12 mouse cellular contexts compared by ENCODE assay signal in the genomic region with DNA sequence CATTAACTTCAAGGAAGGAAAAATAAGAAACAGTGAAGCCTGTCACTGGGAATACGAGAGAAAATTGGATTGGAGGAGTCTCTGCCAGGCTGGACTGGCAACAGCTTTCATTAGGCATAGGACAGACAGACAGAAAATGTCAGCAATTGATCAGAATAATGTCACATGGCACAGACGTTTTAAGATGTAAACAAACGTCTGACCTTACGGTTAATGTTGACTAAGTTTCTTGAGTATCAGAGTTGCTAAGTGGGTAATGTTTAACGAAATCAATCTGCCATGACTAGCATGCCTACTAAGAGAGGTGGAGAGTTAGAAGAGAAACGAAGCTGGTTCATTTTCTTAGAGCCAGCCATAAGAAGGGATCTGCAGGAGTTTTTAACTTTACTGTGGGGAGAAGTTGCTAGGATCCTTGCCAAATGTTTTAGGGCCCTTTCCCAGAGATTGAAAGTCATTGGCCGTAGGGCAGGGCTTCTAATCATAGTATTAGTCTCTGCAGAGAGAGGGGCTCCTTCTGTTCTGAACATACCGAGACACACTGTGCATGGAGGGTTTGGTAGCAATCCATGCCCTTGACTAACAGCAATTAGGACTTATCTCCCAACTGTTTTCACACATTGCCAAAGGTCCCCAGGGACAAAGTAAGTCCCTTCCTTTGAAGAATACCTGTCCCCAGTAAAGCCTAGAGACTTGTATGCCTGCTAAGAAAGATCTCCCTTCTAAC. TPM values are rescaled to one million over a fixed set of nuclear protein-coding genes. Genes with fewer than 3 reads are reported as not detected.
A peak's percentile ranks its signal among the peaks of the same experiment; 100 is the strongest.
DNase-seq lines count a peak whose midpoint lies in the region; ATAC-seq and TF ChIP-seq lines count a peak whose summit lies in the region.
"Had no signal": no experiment of that assay in that cellular context is flagged by ENCODE, and none has a peak within 500 bp of the region (broad histone marks: within the 10 kb centered on the region; RNA-seq: fewer than 3 reads in every experiment).

No protein-coding gene starts in this region.

- H3K9ac ChIP-seq in liver, embryonic 11.5 days (ENCODE audit: low read depth, low read length) = no peak overlapping the region
- H3K9ac ChIP-seq in heart, embryonic 15.5 days = no peak overlapping the region
- H3K9ac ChIP-seq in kidney, embryonic 16.5 days (replicated peaks; ENCODE audit: low read length) = peak overlapping the region; percentile 32
- no peak overlapping the region for H3K9ac ChIP-seq in stomach, postnatal 0 days (ENCODE audit: low read length)

- no peak for ATAC-seq in liver, embryonic 11.5 days (replicated peaks; ENCODE audit: low FRiP score)
- no peak for ATAC-seq in heart, embryonic 15.5 days (replicated peaks; ENCODE audit: insufficient number of reproducible peaks, insufficient read depth, low FRiP score, low read depth)
- ATAC-seq in kidney, embryonic 16.5 days (ENCODE audit: low FRiP score, low TSS enrichment) = no peak
- ATAC-seq in stomach, postnatal 0 days (ENCODE audit: low FRiP score, low TSS enrichment) = no peak
- ATAC-seq: CD4-positive, CD25-positive, alpha-beta regulatory T cell, adult 4 months had no signal

- TF ChIP-seq EP300 in stomach, postnatal 0 days (optimal IDR thresholded peaks at IDR 0.05) = no peak

- H3K4me2 ChIP-seq in liver, embryonic 11.5 days = peak overlapping the region; percentile 6; the same call in 1 of the 2 replicates
- H3K4me2 ChIP-seq in heart, embryonic 15.5 days = peak overlapping the region; percentile 83
- peak overlapping the region; percentile 39 for H3K4me2 ChIP-seq in kidney, embryonic 16.5 days (replicated peaks; ENCODE audit: low read depth, low read length)
- H3K4me2 ChIP-seq in stomach, postnatal 0 days (replicated peaks; ENCODE audit: low read depth) = peak overlapping the region; percentile 17; the same call in 1 of the 2 replicates

- H3K4me3 ChIP-seq in liver, embryonic 11.5 days (ENCODE audit: low read depth, low read length) = no peak overlapping the region
- no peak overlapping the region for H3K4me3 ChIP-seq in heart, embryonic 15.5 days
- no peak overlapping the region for H3K4me3 ChIP-seq in kidney, embryonic 16.5 days (ENCODE audit: low read length)
- no peak overlapping the region for H3K4me3 ChIP-seq in stomach, postnatal 0 days (ENCODE audit: low read depth, low read length)
- no peak overlapping the region for H3K4me3 ChIP-seq in gastrocnemius, adult 2 months
- H3K4me3 ChIP-seq: erythroblast, embryonic 14.5 days had no signal

- whole genome bisulfite sequencing in liver, embryonic 11.5 days = 55% methylated on average over 8 of the region's 8 CpGs
- 48% methylated on average over 8 of the region's 8 CpGs for WGBS in heart, embryonic 15.5 days
- WGBS in kidney, embryonic 16.5 days = 37% methylated on average over 8 of the region's 8 CpGs
- 44% methylated on average over 8 of the region's 8 CpGs for WGBS in stomach, postnatal 0 days

- H3K9me3 ChIP-seq in liver, embryonic 11.5 days (ENCODE audit: control insufficient read depth, low read length) = no peaks in the 10 kb centered on the region
- no peaks in the 10 kb centered on the region for H3K9me3 ChIP-seq in heart, embryonic 15.5 days (replicated peaks)
- H3K9me3 ChIP-seq in kidney, embryonic 16.5 days (ENCODE audit: low read length) = no peaks in the 10 kb centered on the region
- no peaks in the 10 kb centered on the region for H3K9me3 ChIP-seq in stomach, postnatal 0 days (ENCODE audit: control insufficient read depth, low read length)

- H3K27me3 ChIP-seq in liver, embryonic 11.5 days (replicated peaks; ENCODE audit: control insufficient read depth, insufficient read depth, low read length) = no peaks in the 10 kb centered on the region
- H3K27me3 ChIP-seq in heart, embryonic 15.5 days = no peaks in the 10 kb centered on the region
- H3K27me3 ChIP-seq in kidney, embryonic 16.5 days (ENCODE audit: insufficient read depth, low read length) = no peaks in the 10 kb centered on the region
- no peaks in the 10 kb centered on the region for H3K27me3 ChIP-seq in stomach, postnatal 0 days (ENCODE audit: control insufficient read depth, insufficient read depth, low read length)

- intact Hi-C loops in gastrocnemius, adult 2 months (cut with DNase I) = no loop called here

- no peak for DNase-seq in liver, embryonic 11.5 days (ENCODE audit: low spot score)
- DNase-seq in liver = no peak
- DNase-seq in stomach, postnatal 0 days (ENCODE audit: low spot score) = no peak
- DNase-seq in ovary, adult 18-20 months (ENCODE audit: low spot score) = no peak
- no peak for DNase-seq in gastrocnemius, adult 2 months
- DNase-seq: cerebellum, adult 8-10 months; layer of hippocampus, postnatal 36 days; thymus, postnatal 36 days had no signal

- no peaks in the 10 kb centered on the region for H3K36me3 ChIP-seq in liver, embryonic 11.5 days (ENCODE audit: control insufficient read depth, insufficient read depth, low read length)
- H3K36me3 ChIP-seq in heart, embryonic 15.5 days = no peaks in the 10 kb centered on the region
- no peaks in the 10 kb centered on the region for H3K36me3 ChIP-seq in kidney, embryonic 16.5 days (ENCODE audit: insufficient read depth, low read length)
- no peaks in the 10 kb centered on the region for H3K36me3 ChIP-seq in stomach, postnatal 0 days (ENCODE audit: control insufficient read depth, insufficient read depth, low read length)

- no peak for TF ChIP-seq CTCF in stomach, postnatal 0 days (IDR thresholded peaks at IDR 0.05; ENCODE audit: low read depth)
- no peak for TF ChIP-seq CTCF in gastrocnemius, adult 2 months (IDR thresholded peaks at IDR 0.05)

- H3K4me1 ChIP-seq in liver, embryonic 11.5 days (replicated peaks; ENCODE audit: control insufficient read depth, insufficient read depth, low read length) = peaks cover 30% of the 10 kb centered on the region
- H3K4me1 ChIP-seq in heart, embryonic 15.5 days (replicated peaks) = peaks cover 42% of the 10 kb centered on the region
- peaks cover 24% of the 10 kb centered on the region for H3K4me1 ChIP-seq in kidney, embryonic 16.5 days (ENCODE audit: insufficient read depth, low read length)
- 0 out of 2 replicates have a peak, but pooled peaks cover under 1% of the 10 kb centered on the region for H3K4me1 ChIP-seq in stomach, postnatal 0 days (replicated peaks; ENCODE audit: control insufficient read depth, insufficient read depth)

- no peak overlapping the region for H3K27ac ChIP-seq in liver, embryonic 11.5 days (ENCODE audit: low read depth, low read length)
- H3K27ac ChIP-seq in heart, embryonic 15.5 days = peak overlapping the region; percentile 98
- H3K27ac ChIP-seq in kidney, embryonic 16.5 days (ENCODE audit: low read length) = peak overlapping the region; percentile 93
- peak overlapping the region; percentile 63 for H3K27ac ChIP-seq in stomach, postnatal 0 days (replicated peaks)
- H3K27ac ChIP-seq in gastrocnemius, adult 2 months = no peak overlapping the region

RNA-seq across cellular contexts. Expression of gene Ivns1abp, which starts 2.8 kb away (rescaled TPM):
- 231 and 259 TPM in 2 replicates for polyA plus RNA-seq in liver, embryonic 11.5 days (2014; fragmentation: Nextera tagmentation; extraction: Ambion mirVana)
- polyA plus RNA-seq in heart, embryonic 15.5 days (2015; fragmentation: Nextera tagmentation; extraction: Ambion mirVana) = 278 and 308 TPM in 2 replicates
- 534 and 540 TPM in 2 replicates for polyA plus RNA-seq in kidney, embryonic 16.5 days (2015; fragmentation: Nextera tagmentation; extraction: Ambion mirVana)
- polyA plus RNA-seq in stomach, postnatal 0 days (2015; fragmentation: Nextera tagmentation; extraction: Ambion mirVana) = 92.8 and 97.5 TPM in 2 replicates
- total RNA-seq in gastrocnemius, adult 2 months (2021) = 100 to 1,000 TPM; 124 to 159 TPM

Comparison
In these comparisons a context has a peak if more than half of its experiments do, and no peak if none do; other contexts are left out.
1. H3K27ac ChIP-seq: peak in heart, embryonic 15.5 days (single experiment), kidney, embryonic 16.5 days (single experiment) and stomach, postnatal 0 days (single experiment); none in liver, embryonic 11.5 days (single experiment) and gastrocnemius, adult 2 months (single experiment).
2. H3K4me2 ChIP-seq: peak in every context shown above with its lines; median percentile 83 in heart, embryonic 15.5 days; 39 in kidney, embryonic 16.5 days; 17 in stomach, postnatal 0 days; 6 in liver, embryonic 11.5 days.